Mouse (Mus musculus) small intestine, adult 2 months (tissue): ENCODE data around the gene Rem2. TPM values are rescaled to one million over a fixed set of nuclear protein-coding genes. Genes with fewer than 3 reads are reported as not detected.

Experiments used
- H3K27ac ChIP-seq: fragments of 200-500 bp; 2 replicates; pipeline ENCODE4 v1.5.1; 2012; ENCODE audit warnings: low read depth, low read length, control low read depth, inconsistent platforms; ENCODE audit not compliant: insufficient read depth
- H3K27me3 ChIP-seq: fragments of 200-500 bp; 2 replicates; pipeline ENCODE4 v1.6.1; 2012; ENCODE audit warnings: mild to moderate bottlenecking, moderate library complexity, low read length, inconsistent platforms; ENCODE audit not compliant: control insufficient read depth, insufficient read depth
- H3K36me3 ChIP-seq: fragments of 200-500 bp; 2 replicates; pipeline ENCODE4 v1.6.1; 2012; ENCODE audit warnings: mild to moderate bottlenecking, low read length, control low read depth, inconsistent platforms; ENCODE audit not compliant: control insufficient read depth, insufficient read depth
- H3K4me1 ChIP-seq: fragments of 200-500 bp; 2 replicates; pipeline ENCODE4 v1.6.1; 2012; ENCODE audit warnings: low read length, inconsistent platforms, mixed read lengths; ENCODE audit not compliant: control insufficient read depth, insufficient read depth, insufficient read length
- H3K4me3 ChIP-seq: fragments of 200-500 bp; 2 replicates; pipeline ENCODE4 v1.5.1; 2012; ENCODE audit warnings: low read depth, mild to moderate bottlenecking, control low read depth, inconsistent platforms, low read length, moderate library complexity
- CTCF ChIP-seq: fragments of 200-500 bp; IDR thresholded peaks from 2 replicates; pipeline ENCODE4 v1.5.1; 2012; ENCODE audit warnings: low read depth, mild to moderate bottlenecking, control low read depth, inconsistent platforms, low read length, moderate library complexity, mixed read lengths; ENCODE audit not compliant: insufficient replicate concordance, insufficient read length; ENCODE audit errors: extremely low read depth
- POLR2A ChIP-seq: fragments of 200-500 bp; IDR thresholded peaks from 2 replicates; pipeline ENCODE4 v1.6.1; 2012; ENCODE audit warnings: low read depth, mild to moderate bottlenecking, control low read depth, inconsistent platforms, low read length, moderate library complexity
- WGBS: fragments of 180-500 bp; shearing (Covaris S2); methylation state at CpG from one replicate; pipeline ENCODE4 v1.1.7; 2018; 5-methylcytosine and 5-hydroxymethylcytosine counted together
- polyA plus RNA-seq: library from polyadenylated mRNA; depleted of rRNA; stranded (reverse); fragments of >200 nt; gene quantifications from 2 replicates; pipeline ENCODE4 v1.2.3, GENCODE M21; 2012

The Rem2 gene
- polyA plus RNA-seq, 1 experiment: 0.76 TPM

DNA sequence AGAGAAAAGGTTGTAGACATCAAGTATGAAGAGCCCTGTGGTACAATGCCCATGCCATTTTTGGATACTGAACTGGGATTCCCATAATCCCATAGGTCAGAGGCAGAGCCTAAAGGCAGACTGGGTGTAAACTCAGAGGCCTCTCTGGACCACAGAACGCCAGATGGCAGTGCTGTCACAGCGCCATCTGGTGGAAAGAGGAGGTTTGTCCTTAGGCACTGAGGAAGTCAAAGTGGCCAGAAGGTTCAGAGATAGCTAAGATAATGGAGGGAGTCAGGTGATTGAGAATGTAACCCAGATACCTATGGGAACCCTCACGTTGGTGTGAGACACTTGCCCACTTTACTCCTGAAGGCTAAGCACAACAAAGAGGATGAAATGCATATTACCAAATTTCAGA, 18.3 kb downstream of the Rem2 start:
- TF ChIP-seq CTCF: peak; percentile 97; the same call in 1 of the 2 replicates
- no peak for TF ChIP-seq POLR2A
- H3K27ac ChIP-seq: no peak overlapping the region
- no peaks in the 10 kb centered on the region for H3K27me3 ChIP-seq
- H3K4me1 ChIP-seq: no peaks in the 10 kb centered on the region
- WGBS: 0% methylated on average over 3 of the region's 3 CpGs
- no peaks in the 10 kb centered on the region for H3K36me3 ChIP-seq
- no peak overlapping the region for H3K4me3 ChIP-seq

DNA sequence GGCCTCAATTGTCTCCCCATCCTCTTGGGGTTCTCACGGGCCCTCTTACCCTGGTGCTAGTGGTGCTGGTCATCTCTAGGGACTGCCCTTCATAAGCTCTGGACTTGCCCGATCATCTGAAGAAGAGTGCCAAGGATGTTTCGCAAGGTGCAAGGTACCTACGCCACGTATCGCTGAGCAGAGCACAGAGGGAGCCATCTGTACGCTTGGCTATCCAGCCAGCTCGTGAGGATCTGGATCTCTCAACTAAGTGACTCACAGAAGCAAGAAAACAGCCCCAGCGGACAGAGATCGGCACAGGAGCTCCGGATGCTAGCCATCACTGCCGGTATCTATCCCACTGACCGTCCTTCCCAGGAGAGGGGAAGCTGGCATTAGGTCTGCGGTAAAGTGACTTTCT, 20.8 kb downstream of the Rem2 start:
- Histone ChIP-seq H3K4me3 (no peak overlapping the region), H3K4me1 (no peaks in the 10 kb centered on the region), H3K27me3 (no peaks in the 10 kb centered on the region), H3K27ac (no peak overlapping the region), H3K36me3 (no peaks in the 10 kb centered on the region)
- WGBS: 80% methylated on average over 14 of the region's 14 CpGs
- TF ChIP-seq CTCF (no peak), POLR2A (no peak)

DNA sequence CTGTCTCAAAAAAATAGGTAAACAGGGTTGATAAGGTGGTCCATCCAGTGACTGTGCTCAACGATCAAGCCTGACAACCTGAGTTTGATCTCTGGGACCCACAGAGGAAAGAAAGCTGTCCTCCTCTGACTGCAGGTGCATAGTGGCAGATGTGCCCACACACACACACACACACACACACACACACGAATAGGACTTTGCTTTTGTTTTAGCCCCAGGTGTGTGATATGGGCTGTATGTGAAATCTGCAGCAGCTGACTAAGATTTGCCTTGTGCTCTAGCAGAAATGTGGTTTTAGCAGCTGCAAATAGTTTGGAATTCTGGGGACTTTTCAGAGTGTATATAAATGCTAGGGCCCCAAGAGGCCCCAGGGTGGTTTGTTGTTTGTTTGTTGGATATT, 23.4 kb downstream of the Rem2 start:
- Histone ChIP-seq H3K4me1 (no peaks in the 10 kb centered on the region), H3K27me3 (no peaks in the 10 kb centered on the region), H3K4me3 (no peak overlapping the region), H3K27ac (no peak overlapping the region), H3K36me3 (no peaks in the 10 kb centered on the region)
- 37% methylated on average over 2 of the region's 2 CpGs for WGBS
- no peak for TF ChIP-seq POLR2A
- TF ChIP-seq CTCF: no peak

DNA sequence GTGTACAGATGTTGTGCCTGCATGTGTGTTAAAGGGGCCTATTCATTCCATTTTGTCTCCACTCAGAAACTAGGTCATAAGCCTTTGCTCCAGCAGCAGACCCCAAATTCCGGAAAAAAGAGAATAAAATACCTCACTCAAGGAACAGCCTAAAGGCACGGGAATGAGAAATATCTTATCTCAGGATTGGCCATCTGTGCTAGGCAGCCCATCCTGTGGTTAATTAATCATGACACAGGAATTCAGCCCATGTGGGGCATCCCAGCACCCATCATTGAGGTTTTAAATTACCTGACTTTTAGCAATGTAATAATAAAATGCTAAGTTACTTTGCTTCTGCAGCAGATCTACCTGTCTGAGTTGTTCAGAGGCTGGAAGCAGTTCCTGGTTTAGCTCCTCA, 25.5 kb downstream of the Rem2 start:
- WGBS: 70% methylated on average over 2 of the region's 2 CpGs
- TF ChIP-seq CTCF (no peak), POLR2A (no peak)

DNA sequence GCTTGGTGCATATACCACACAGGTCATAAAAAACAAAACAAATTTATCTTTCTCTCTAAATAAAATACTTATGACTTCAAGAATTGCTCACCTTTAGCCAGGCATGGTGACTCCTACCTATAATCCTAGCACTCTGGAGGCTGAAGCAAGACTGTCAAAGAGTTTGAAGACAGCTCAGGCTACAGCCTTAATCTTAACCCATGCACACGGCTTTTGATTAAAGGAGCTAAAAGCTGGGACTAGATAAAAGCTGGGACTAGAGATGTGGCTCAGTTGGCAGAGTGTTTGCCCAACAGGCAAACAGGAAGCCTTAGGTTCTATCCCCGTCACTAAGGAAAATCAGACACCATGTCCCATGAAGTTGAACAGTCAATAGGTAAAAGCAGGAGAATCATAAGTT, 27.2 kb downstream of the Rem2 start:
- TF ChIP-seq POLR2A: no peak
- TF ChIP-seq CTCF: no peak
- peaks cover 12% of the 10 kb centered on the region for H3K36me3 ChIP-seq
- H3K27ac ChIP-seq: no peak overlapping the region
- no peaks in the 10 kb centered on the region for H3K4me1 ChIP-seq
- no peak overlapping the region for H3K4me3 ChIP-seq
- H3K27me3 ChIP-seq: no peaks in the 10 kb centered on the region
- WGBS: 81% methylated on average over 2 of the region's 2 CpGs

More for the DNA sequence above, 25.5 kb downstream of the Rem2 start:
- Histone ChIP-seq H3K36me3 (no peaks in the 10 kb centered on the region), H3K4me3 (no peak overlapping the region), H3K27ac (no peak overlapping the region), H3K4me1 (no peaks in the 10 kb centered on the region), H3K27me3 (no peaks in the 10 kb centered on the region)

DNA sequence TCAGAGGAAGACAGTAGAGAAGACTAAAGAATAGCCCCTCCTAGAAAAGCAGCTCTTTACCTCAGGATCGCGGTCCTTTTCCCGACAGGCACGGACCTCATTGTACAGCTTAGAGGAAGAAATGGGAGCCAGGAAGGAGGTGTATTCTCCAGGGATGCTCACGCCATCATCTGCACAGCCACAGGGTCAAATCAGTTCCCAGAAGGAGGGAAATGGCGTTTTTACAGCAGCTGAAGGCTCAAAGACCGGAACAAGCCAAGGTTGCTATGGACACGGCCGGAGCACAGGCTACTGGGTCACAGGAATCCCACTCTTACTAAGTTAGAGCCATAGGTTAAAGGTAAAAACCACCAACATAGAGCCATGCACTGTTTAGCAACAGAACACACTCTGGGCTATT, 33.9 kb downstream of the Rem2 start:
- H3K4me3 ChIP-seq: no peak overlapping the region
- no peak overlapping the region for H3K27ac ChIP-seq
- H3K27me3 ChIP-seq: no peaks in the 10 kb centered on the region
- WGBS: 91% methylated on average over 9 of the region's 9 CpGs
- peaks cover 66% of the 10 kb centered on the region for H3K36me3 ChIP-seq
- no peaks in the 10 kb centered on the region for H3K4me1 ChIP-seq
- TF ChIP-seq CTCF: no peak
- TF ChIP-seq POLR2A: no peak

DNA sequence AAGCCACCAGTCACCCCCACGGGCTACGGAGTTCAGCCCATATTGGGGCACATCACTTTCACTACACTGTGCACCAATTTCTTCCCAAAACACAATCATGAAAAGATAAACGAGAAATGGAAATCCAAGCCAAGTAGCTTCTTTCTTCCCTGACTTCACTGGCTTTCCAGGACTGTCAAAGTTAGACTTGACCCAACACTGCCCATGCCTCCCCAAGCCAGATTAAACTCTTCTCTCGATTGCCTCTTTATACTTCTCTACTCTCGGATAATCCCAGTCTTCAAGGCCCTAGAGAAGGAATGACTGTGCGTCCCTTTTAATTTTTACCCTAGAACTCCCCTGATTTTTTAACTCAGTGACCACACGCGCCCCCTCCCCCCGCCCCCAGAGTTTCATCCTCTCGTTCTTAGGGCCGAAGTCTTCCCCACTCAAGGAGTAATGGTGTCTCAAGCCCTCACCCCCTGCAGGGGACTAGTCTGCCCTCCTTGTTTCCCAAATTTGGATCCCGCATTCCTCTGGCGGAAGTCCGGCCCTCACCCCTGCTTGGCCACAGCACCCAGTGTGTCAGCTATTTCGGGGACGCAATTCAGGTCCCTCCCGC, 40.9 kb downstream of the Rem2 start:
- TF ChIP-seq CTCF: no peak
- peak overlapping the region; percentile 22; the same call in 1 of the 2 replicates for H3K27ac ChIP-seq
- no peaks in the 10 kb centered on the region for H3K27me3 ChIP-seq
- peak overlapping the region; percentile 90 for H3K4me3 ChIP-seq
- WGBS: under 1% methylated on average over 17 of the region's 17 CpGs
- H3K36me3 ChIP-seq: peaks cover 25% of the 10 kb centered on the region
- peaks cover 8% of the 10 kb centered on the region; the same call in 1 of the 2 replicates for H3K4me1 ChIP-seq

DNA sequence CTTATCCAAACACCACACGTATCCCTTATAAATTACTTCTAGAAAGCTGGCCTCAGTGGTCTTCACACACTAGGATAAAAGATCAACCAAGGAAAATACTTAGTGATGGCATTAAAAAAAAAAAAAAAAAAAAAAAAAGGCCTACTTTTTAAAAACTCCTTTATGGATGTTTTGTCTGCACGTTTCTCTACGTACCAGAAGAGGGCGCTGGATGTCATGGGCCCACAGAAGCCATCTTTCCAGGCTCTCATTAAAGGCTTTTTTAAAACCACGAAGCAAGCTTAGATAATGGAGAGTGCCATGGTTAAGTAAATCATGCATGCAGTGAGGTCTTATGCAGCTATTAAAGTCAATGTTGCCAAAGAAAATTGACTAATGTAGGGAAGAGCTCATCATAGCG, 47.7 kb downstream of the Rem2 start:
- Histone ChIP-seq H3K27me3 (no peaks in the 10 kb centered on the region), H3K4me3 (no peak overlapping the region), H3K36me3 (no peaks in the 10 kb centered on the region), H3K27ac (no peak overlapping the region), H3K4me1 (peaks cover 5% of the 10 kb centered on the region; the same call in 1 of the 2 replicates)
- no peak for TF ChIP-seq POLR2A
- no peak for TF ChIP-seq CTCF
- WGBS: 46% methylated on average over 6 of the region's 6 CpGs
